Mouse (Mus musculus) layer of hippocampus, adult 18-20 months (tissue): ENCODE data around the gene Sox11. TPM values are rescaled to one million over a fixed set of nuclear protein-coding genes. Genes with fewer than 3 reads are reported as not detected.

Source experiments
- DNase-seq, 2 experiments: peaks; one replicate each; pipeline ENCODE4 v3.0.0; 2022; ENCODE audit warnings: low spot score in 2 of 2
- long read RNA-seq: library from polyadenylated mRNA; stranded (forward); transcript quantifications from one replicate; pipeline ENCODE4 v2.0.0, GENCODE M21; 2021
- total RNA-seq, 2 experiments: library from RNA; stranded (reverse); gene quantifications; 2 replicates each; pipeline ENCODE4 v1.2.3; 2021

The Sox11 gene
- total RNA-seq, result 10 to 100 TPM; 12.6 to 16.3 TPM
- long read RNA-seq, full-length matches to known transcripts, result 7 of 7 reads
- long read RNA-seq, partial matches to known transcripts, result 0 of 7 reads
- long read RNA-seq, other reads (novel, unspliced or antisense), result 0 of 7 reads

- peak; percentile 30 to 63 for DNase-seq
Observed at GRCm38 (mm10) chr12:27341871-27342690, at the start of gene Sox11. Gene Sox11 (minus strand): TSS chr12:27342574.

- DNase-seq, result no peak
Observed at GRCm38 (mm10) chr12:27391652-27392305, 49.4 kb upstream of the Sox11 start.

- DNase-seq, result no peak
Observed at GRCm38 (mm10) chr12:27390439-27390838, 48.1 kb upstream of the Sox11 start.

- DNase-seq, result no peak
Observed at GRCm38 (mm10) chr12:27389429-27389828, 47.1 kb upstream of the Sox11 start.

GRCm38 (mm10) chr12:27372505-27372904, 30.1 kb upstream of the Sox11 start:
- no peak for DNase-seq

GRCm38 (mm10) chr12:27370756-27371155, 28.4 kb upstream of the Sox11 start:
- DNase-seq, result no peak

GRCm38 (mm10) chr12:27367476-27367875, 25.1 kb upstream of the Sox11 start:
- DNase-seq, result no peak

- DNase-seq, result peak in 1 of 2 experiments; percentile 21
Observed at GRCm38 (mm10) chr12:27363840-27364640, 21.7 kb upstream of the Sox11 start.

- no peak for DNase-seq
Observed at GRCm38 (mm10) chr12:27357076-27357637, 14.8 kb upstream of the Sox11 start.

GRCm38 (mm10) chr12:27356571-27356970, 14.2 kb upstream of the Sox11 start:
- no peak for DNase-seq

GRCm38 (mm10) chr12:27343606-27344410, 1.4 kb upstream of the Sox11 start:
- no peak for DNase-seq

GRCm38 (mm10) chr12:27342691-27343605, 574 bp upstream of the Sox11 start:
- peak; percentile 91 to 95 for DNase-seq

GRCm38 (mm10) chr12:27341130-27341870, 1.1 kb downstream of the Sox11 start:
- peak; percentile 30 to 53 for DNase-seq

GRCm38 (mm10) chr12:27340451-27341035, 1.8 kb downstream of the Sox11 start:
- DNase-seq, result peak in 1 of 2 experiments; percentile 9

- DNase-seq, result peak; percentile 56 to 65
Observed at GRCm38 (mm10) chr12:27339171-27339751, 3.1 kb downstream of the Sox11 start.

GRCm38 (mm10) chr12:27338721-27339170, 3.6 kb downstream of the Sox11 start:
- peak; percentile 15 to 44 for DNase-seq

GRCm38 (mm10) chr12:27338116-27338515, 4.3 kb downstream of the Sox11 start:
- DNase-seq, result peak in 1 of 2 experiments; percentile 44
